Mouse (Mus musculus) right cerebral cortex, postnatal 10 days (tissue): Measurements from ENCODE around the gene Arid3a.
A peak's percentile ranks its signal among the peaks of the same experiment; 100 is the strongest.

Source experiments
- DNase-seq, 2 experiments: peaks; one replicate each; pipeline ENCODE4 v3.0.0; 2021; ENCODE audit warnings: low spot score in 2 of 2

Gene Arid3a

GRCm38 (mm10) chr10:79976071-79976721 is 49.4 kb downstream of the Arid3a start:
- DNase-seq, result no peak

- no peak for DNase-seq
Measured at GRCm38 (mm10) chr10:79976722-79977107, 49.9 kb downstream of the Arid3a start.

- DNase-seq, result no peak
Measured at GRCm38 (mm10) chr10:79977324-79977723, 50.5 kb downstream of the Arid3a start.

- no peak for DNase-seq
Measured at GRCm38 (mm10) chr10:79978061-79978460, 51.2 kb downstream of the Arid3a start.

GRCm38 (mm10) chr10:79979401-79980155 is 52.7 kb downstream of the Arid3a start:
- no peak for DNase-seq

GRCm38 (mm10) chr10:79983205-79983604 is 56.4 kb downstream of the Arid3a start:
- no peak for DNase-seq

- DNase-seq, result peak; percentile 82 to 89
Measured at GRCm38 (mm10) chr10:79983670-79984069, 56.8 kb downstream of the Arid3a start.

- DNase-seq, result peak; percentile 90 to 91
Measured at GRCm38 (mm10) chr10:79984195-79984816, 57.5 kb downstream of the Arid3a start, which contains the start of gene Tmem259. Gene Tmem259 (minus strand): TSS chr10:79984330.

GRCm38 (mm10) chr10:79984871-79985270 is 58.0 kb downstream of the Arid3a start:
- DNase-seq, result peak; percentile 96 to 99

- DNase-seq, result peak; percentile 69 to 78
Measured at GRCm38 (mm10) chr10:79985334-79986231, 58.7 kb downstream of the Arid3a start.

- DNase-seq, result no peak
Measured at GRCm38 (mm10) chr10:79986232-79986878, 59.5 kb downstream of the Arid3a start.

- peak; percentile 83 to 87 for DNase-seq
Measured at GRCm38 (mm10) chr10:79986963-79987362, 60.1 kb downstream of the Arid3a start.

GRCm38 (mm10) chr10:79987771-79988505 is 61.1 kb downstream of the Arid3a start:
- DNase-seq, result no peak

- no peak for DNase-seq
Measured at GRCm38 (mm10) chr10:79988506-79989271, 61.8 kb downstream of the Arid3a start, which contains the start of gene Cnn2. Gene Cnn2 (plus strand): TSS chr10:79988584.

- DNase-seq, result no peak
Measured at GRCm38 (mm10) chr10:79989272-79989786, 62.5 kb downstream of the Arid3a start.

GRCm38 (mm10) chr10:79989870-79990269 is 63.0 kb downstream of the Arid3a start:
- no peak for DNase-seq

- no peak for DNase-seq
Measured at GRCm38 (mm10) chr10:79991099-79991498, 64.3 kb downstream of the Arid3a start.

GRCm38 (mm10) chr10:79991548-79991947 is 64.7 kb downstream of the Arid3a start:
- DNase-seq, result no peak

GRCm38 (mm10) chr10:79994397-79995115 is 67.7 kb downstream of the Arid3a start:
- DNase-seq, result peak in 1 of 2 experiments; percentile 67
